Mouse (Mus musculus) ES-E14 (cell line): ENCODE data around the gene Ms4a8a. TPM values are rescaled to one million over a fixed set of nuclear protein-coding genes. Genes with fewer than 3 reads are reported as not detected.

ENCODE experiments used
- DNase-seq: peaks from one replicate; pipeline ENCODE4 v3.0.0-alpha.2; 2013; ENCODE audit warnings: low read depth, low spot score
- H3K27ac ChIP-seq: 2 replicates; pipeline ENCODE4 v1.5.1; 2012; ENCODE audit warnings: low read depth, mild to moderate bottlenecking, low read length, moderate library complexity, mixed read lengths; ENCODE audit not compliant: poor library complexity, insufficient read depth, severe bottlenecking
- H3K36me3 ChIP-seq: 2 replicates; pipeline ENCODE4 v1.6.1; 2012; ENCODE audit warnings: mild to moderate bottlenecking, low read length, moderate library complexity, mixed read lengths; ENCODE audit not compliant: control insufficient read depth, poor library complexity, insufficient read depth, severe bottlenecking
- H3K4me1 ChIP-seq, 2 experiments: fragments of 150-350 bp in 1 of 2; sonication (generic) in 1 of 2; 2 replicates each; pipeline ENCODE4 v1.6.1; 2012; ENCODE audit warnings: low read length in 2 of 2, mild to moderate bottlenecking in 1 of 2, mixed read lengths in 1 of 2; ENCODE audit not compliant: control insufficient read depth in 2 of 2, insufficient read depth in 2 of 2, poor library complexity in 1 of 2
- H3K4me3 ChIP-seq, 2 experiments: fragments of 150-350 bp in 1 of 2; sonication (generic) in 1 of 2; 2 replicates each; pipeline ENCODE4 v1.5.1; 2012; ENCODE audit warnings: low read length in 2 of 2, low read depth in 1 of 2, mild to moderate bottlenecking in 1 of 2, mixed read lengths in 1 of 2; ENCODE audit not compliant: insufficient read depth in 1 of 2, poor library complexity in 1 of 2, severe bottlenecking in 1 of 2
- H3K9ac ChIP-seq: 2 replicates; pipeline ENCODE4 v1.6.1; 2012; ENCODE audit warnings: low read depth, mild to moderate bottlenecking, low read length, mixed read lengths; ENCODE audit not compliant: poor library complexity, insufficient read depth, severe bottlenecking
- H3K9me3 ChIP-seq: fragments of 150-350 bp; sonication (generic); 2 replicates; pipeline ENCODE4 v1.6.1; 2012; ENCODE audit warnings: low read depth, mild to moderate bottlenecking, low read length; ENCODE audit not compliant: control insufficient read depth, insufficient read depth
- CHD2 ChIP-seq: IDR thresholded peaks from 2 replicates; pipeline ENCODE4 v1.6.1; 2014; ENCODE audit warnings: mild to moderate bottlenecking, low read depth, low read length, inconsistent platforms
- HCFC1 ChIP-seq: IDR thresholded peaks from 2 replicates; pipeline ENCODE4 v1.6.1; 2012; ENCODE audit warnings: low read length, inconsistent platforms, borderline replicate concordance; ENCODE audit not compliant: insufficient read depth
- MAFK ChIP-seq: IDR thresholded peaks from 2 replicates; pipeline ENCODE4 v1.6.1; 2014; ENCODE audit warnings: mild to moderate bottlenecking, low read depth, low read length, inconsistent platforms; ENCODE audit not compliant: insufficient read depth
- ZC3H11A ChIP-seq: IDR thresholded peaks from 2 replicates; pipeline ENCODE4 v1.6.1; 2012; ENCODE audit warnings: low read depth, mild to moderate bottlenecking, inconsistent platforms, low read length, borderline replicate concordance
- ZNF384 ChIP-seq: IDR thresholded peaks from 2 replicates; pipeline ENCODE4 v1.6.1; 2012; ENCODE audit warnings: low read depth, low read length, inconsistent platforms
- in situ Hi-C, 2 experiments: fragments of 600-800 bp; cut with MboI; formaldehyde crosslinking; loops; one replicate each; pipeline ENCODE4 v1.15.1; 2025; ENCODE audit warnings: low sequenced_read_pairs in 2 of 2, inconsistent platforms in 1 of 2; ENCODE audit not compliant: unreplicated experiment in 2 of 2
- total RNA-seq: library from RNA; depleted of rRNA; stranded (reverse); fragments of 300-350 nt; gene quantifications from 2 replicates; pipeline ENCODE4 v1.2.3, GENCODE M21; 2012; rRNA removed

Gene Ms4a8a
- total RNA-seq, 1 experiment, result not detected

DNA sequence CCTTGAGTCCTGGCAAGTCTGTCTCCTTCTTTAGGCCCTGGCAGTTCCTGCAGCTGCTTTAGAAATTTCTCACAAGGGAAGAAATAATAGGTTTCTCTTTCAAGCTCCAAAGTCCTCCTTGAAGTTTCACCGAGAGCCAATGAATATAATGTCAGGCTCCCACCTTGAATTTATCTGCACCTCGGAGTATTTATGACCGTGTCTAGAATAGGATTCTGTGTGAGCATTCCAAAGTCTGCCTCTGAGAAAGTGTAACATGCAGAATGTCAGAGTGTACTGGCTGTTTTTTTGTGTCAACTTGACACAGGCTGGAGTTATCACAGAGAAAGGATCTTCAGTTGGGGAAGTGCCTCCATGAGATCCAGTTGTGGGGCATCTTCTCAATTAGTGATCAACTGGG is 63.0 kb downstream of the Ms4a8a start, which contains the start of gene Ms4a18:
Ms4a18 (minus strand) TSS at position 141 of the 400 bp plus-strand sequence.
- H3K9ac ChIP-seq, result no peak within 1 kb of the TSS

More for the DNA sequence above, 63.0 kb downstream of the Ms4a8a start, which contains the start of gene Ms4a18:
- in situ Hi-C loops, result no loop called here
- Histone ChIP-seq H3K9me3 (no peaks in the 10 kb centered on the region), H3K27ac (no peak within 1 kb of the TSS), H3K36me3 (no peaks in the 10 kb centered on the region), H3K4me3 (no peak within 1 kb of the TSS), H3K4me1 (no peaks in the 10 kb centered on the region; a peak in 1 of 4 replicates)
- no peak for TF ChIP-seq ZNF384
- no peak for TF ChIP-seq MAFK
- no peak for TF ChIP-seq HCFC1
- no peak for TF ChIP-seq ZC3H11A
- no peak for TF ChIP-seq CHD2
- DNase-seq, result no peak

Other genes starting within 250 kb of the Ms4a8a start
- gene Slc15a3, start 241.4 kb downstream of the Ms4a8a start, total RNA-seq, result 2.2 and 5.6 TPM in 2 replicates
- 41.4 and 84.8 TPM in 2 replicates for gene Tmem132a, start 211.2 kb downstream of the Ms4a8a start, total RNA-seq
- 25.3 and 35.3 TPM in 2 replicates for gene Tmem109, start 199.1 kb downstream of the Ms4a8a start, total RNA-seq
- gene Prpf19, start 185.9 kb downstream of the Ms4a8a start, total RNA-seq, result 121 and 146 TPM in 2 replicates
- 0.09 TPM in 1 of 2 replicates, not detected in the other for gene Zp1, start 160.5 kb downstream of the Ms4a8a start, total RNA-seq
- 0.67 and 1.1 TPM in 2 replicates for gene Ptgdr2, start 143.9 kb downstream of the Ms4a8a start, total RNA-seq
- gene Ccdc86, start 131.8 kb downstream of the Ms4a8a start, total RNA-seq, result 25.7 and 29.1 TPM in 2 replicates
- gene Ms4a10, start 106.4 kb downstream of the Ms4a8a start, total RNA-seq, result 6.2 and 8.3 TPM in 2 replicates
- gene Ms4a15, start 87.9 kb downstream of the Ms4a8a start, total RNA-seq, result 0.32 TPM in 1 of 2 replicates, not detected in the other
- gene Ms4a18, start 63.1 kb downstream of the Ms4a8a start, total RNA-seq, result not detected in 2 replicates
- gene 1700017D01Rik, start 49.8 kb upstream of the Ms4a8a start, total RNA-seq, result not detected in 2 replicates
- not detected in 2 replicates for gene 1700025F22Rik, start 84.2 kb upstream of the Ms4a8a start, total RNA-seq
- gene Ms4a13, start 115.6 kb upstream of the Ms4a8a start, total RNA-seq, result not detected in 2 replicates
- gene Ms4a12, start 151.3 kb upstream of the Ms4a8a start, total RNA-seq, result not detected in 2 replicates
- 0.11 and 0.62 TPM in 2 replicates for gene Ms4a1, start 185.1 kb upstream of the Ms4a8a start, total RNA-seq
- 0.53 TPM in 1 of 2 replicates, not detected in the other for gene Ms4a5, start 202.8 kb upstream of the Ms4a8a start, total RNA-seq
- 0.69 and 0.71 TPM in 2 replicates for gene Ms4a14, start 233.4 kb upstream of the Ms4a8a start, total RNA-seq